Comparison of ENCODE assay signal across 22 mouse cellular contexts in genomic region chr8:101767588-101767987, GRCm38 (mm10).
"Had no signal": no experiment of that assay in that cellular context is flagged by ENCODE, and none has a peak within 500 bp of the region (broad histone marks: within the 10 kb centered on the region; RNA-seq: fewer than 3 reads in every experiment).

No protein-coding gene starts in this region.

- H3K27ac ChIP-seq: kidney, embryonic 15.5 days; limb, embryonic 10.5 days; limb, embryonic 13.5 days; liver, embryonic 12.5 days; liver, embryonic 15.5 days; lung, embryonic 15.5 days; midbrain, embryonic 10.5 days; neural tube, embryonic 12.5 days; neural tube, embryonic 15.5 days had no signal

- H3K4me3 ChIP-seq: kidney, embryonic 15.5 days; limb, embryonic 10.5 days; limb, embryonic 13.5 days; liver, embryonic 12.5 days; liver, embryonic 15.5 days; lung, embryonic 15.5 days; megakaryocyte, embryonic 14.5 days; midbrain, embryonic 10.5 days; neural tube, embryonic 12.5 days; neural tube, embryonic 15.5 days had no signal

- DNase-seq: kidney, adult 2 months; kidney, postnatal 10 days; kidney, postnatal 36 days; layer of hippocampus, postnatal 36 days; liver; lung, adult 18-20 months; lung, postnatal 10 days; lung, postnatal 36 days; midbrain, embryonic 14.5 days; thymus, adult 2 months; thymus, postnatal 14 days; thymus, postnatal 4 days had no signal

- H3K4me1 ChIP-seq: kidney, embryonic 15.5 days; limb, embryonic 10.5 days; liver, embryonic 12.5 days; liver, embryonic 15.5 days; lung, embryonic 15.5 days; megakaryocyte, embryonic 14.5 days; midbrain, embryonic 10.5 days; neural tube, embryonic 12.5 days; neural tube, embryonic 15.5 days had no signal

- ATAC-seq: liver, embryonic 12.5 days had no signal
